Mouse (Mus musculus): ENCODE data around the gene Rpl27a. TPM values are rescaled to one million over a fixed set of nuclear protein-coding genes. Genes with fewer than 3 reads are reported as not detected.

Gene Rpl27a
- total and polyA plus RNA-seq, 3 experiments: 402 to 9,138 (median 833) TPM

- DNase-seq (ENCODE audit: low spot score): no peak
- Histone ChIP-seq H3K27me3 (ENCODE audit: insufficient read depth, low read length) (peaks cover 48% of the 10 kb centered on the region), H3K9me3 (replicated peaks) (no peaks in the 10 kb centered on the region), H3K36me3 (replicated peaks) (no peaks in the 10 kb centered on the region), H3K4me1 (ENCODE audit: insufficient read depth, low read depth, low read length) (no peaks in the 10 kb centered on the region), H3K4me3 (ENCODE audit: low read depth, low read length) (no peak overlapping the region)
- TF ChIP-seq GATA1 (IDR thresholded peaks at IDR 0.05; ENCODE audit: borderline replicate concordance, low read length) (no peak), GATA2 (IDR thresholded peaks at IDR 0.05; ENCODE audit: borderline replicate concordance, low read depth, low read length) (no peak)
- ATAC-seq (ENCODE audit: extremely low read depth, insufficient number of reproducible peaks, low FRiP score, poor library complexity, severe bottlenecking): no peak
Observed at GRCm38 (mm10) chr7:109492616-109493318, 26.2 kb upstream of the Rpl27a start.

GRCm38 (mm10) chr7:109493319-109494316 is 25.3 kb upstream of the Rpl27a start:
- Histone ChIP-seq H3K36me3 (replicated peaks) (no peaks in the 10 kb centered on the region), H3K4me3 (ENCODE audit: low read depth, low read length) (no peak overlapping the region), H3K4me1 (ENCODE audit: insufficient read depth, low read depth, low read length) (no peaks in the 10 kb centered on the region), H3K9me3 (replicated peaks) (no peaks in the 10 kb centered on the region), H3K27me3 (ENCODE audit: insufficient read depth, low read length) (peaks cover 50% of the 10 kb centered on the region)
- DNase-seq (ENCODE audit: low spot score) (no peak), ATAC-seq (ENCODE audit: extremely low read depth, insufficient number of reproducible peaks, low FRiP score, poor library complexity, severe bottlenecking) (no peak)
- TF ChIP-seq GATA2 (IDR thresholded peaks at IDR 0.05; ENCODE audit: borderline replicate concordance, low read depth, low read length) (no peak), TAL1 (conservative IDR thresholded peaks at IDR 0.05; ENCODE audit: low read depth, low read length) (no peak), GATA1 (IDR thresholded peaks at IDR 0.05; ENCODE audit: borderline replicate concordance, low read length) (no peak), CTCF (IDR thresholded peaks at IDR 0.05; ENCODE audit: low read depth, low read length) (no peak), POLR2AphosphoS5 (IDR thresholded peaks at IDR 0.05; ENCODE audit: insufficient replicate concordance, low read depth, low read length) (no peak)

GRCm38 (mm10) chr7:109497507-109497906 is 21.4 kb upstream of the Rpl27a start:
- no peak for TF ChIP-seq CTCF (IDR thresholded peaks at IDR 0.05; ENCODE audit: low read depth, low read length)
- TF ChIP-seq GATA1 (IDR thresholded peaks at IDR 0.05; ENCODE audit: borderline replicate concordance, low read length): no peak
- TF ChIP-seq GATA2 (IDR thresholded peaks at IDR 0.05; ENCODE audit: borderline replicate concordance, low read depth, low read length): no peak
- no peak for TF ChIP-seq POLR2AphosphoS5 (IDR thresholded peaks at IDR 0.05; ENCODE audit: insufficient replicate concordance, low read depth, low read length)
- TF ChIP-seq TAL1 (conservative IDR thresholded peaks at IDR 0.05; ENCODE audit: low read depth, low read length): no peak
- no peaks in the 10 kb centered on the region for H3K36me3 ChIP-seq (replicated peaks)
- ATAC-seq (ENCODE audit: extremely low read depth, insufficient number of reproducible peaks, low FRiP score, poor library complexity, severe bottlenecking): no peak

GRCm38 (mm10) chr7:109507119-109507518 is 11.8 kb upstream of the Rpl27a start:
- no peak for DNase-seq (ENCODE audit: low spot score)
- TF ChIP-seq GATA2 (IDR thresholded peaks at IDR 0.05; ENCODE audit: borderline replicate concordance, low read depth, low read length) (no peak), GATA1 (IDR thresholded peaks at IDR 0.05; ENCODE audit: borderline replicate concordance, low read length) (no peak), POLR2AphosphoS5 (IDR thresholded peaks at IDR 0.05; ENCODE audit: insufficient replicate concordance, low read depth, low read length) (no peak), CTCF (IDR thresholded peaks at IDR 0.05; ENCODE audit: low read depth, low read length) (no peak), TAL1 (conservative IDR thresholded peaks at IDR 0.05; ENCODE audit: low read depth, low read length) (no peak)
- H3K4me1 ChIP-seq (ENCODE audit: insufficient read depth, low read depth, low read length): peaks cover 41% of the 10 kb centered on the region
- no peaks in the 10 kb centered on the region for H3K9me3 ChIP-seq (replicated peaks)
- H3K4me3 ChIP-seq (ENCODE audit: low read depth, low read length): no peak overlapping the region
- no peak for ATAC-seq (ENCODE audit: extremely low read depth, insufficient number of reproducible peaks, low FRiP score, poor library complexity, severe bottlenecking)
- no peaks in the 10 kb centered on the region for H3K36me3 ChIP-seq (replicated peaks)
- H3K27me3 ChIP-seq (ENCODE audit: insufficient read depth, low read length): no peaks in the 10 kb centered on the region; the same call in 1 of the 2 replicates

More at GRCm38 (mm10) chr7:109497507-109497906, 21.4 kb upstream of the Rpl27a start:
- H3K4me1 ChIP-seq (ENCODE audit: insufficient read depth, low read depth, low read length): no peaks in the 10 kb centered on the region
- no peak for DNase-seq (ENCODE audit: low spot score)
- H3K9me3 ChIP-seq (replicated peaks): no peaks in the 10 kb centered on the region
- no peak overlapping the region for H3K4me3 ChIP-seq (ENCODE audit: low read depth, low read length)
- H3K27me3 ChIP-seq (ENCODE audit: insufficient read depth, low read length): peaks cover 35% of the 10 kb centered on the region

- no peak for TF ChIP-seq GATA1 (IDR thresholded peaks at IDR 0.05; ENCODE audit: borderline replicate concordance, low read length)
- TF ChIP-seq CTCF (IDR thresholded peaks at IDR 0.05; ENCODE audit: low read depth, low read length): no peak
- TF ChIP-seq TAL1 (conservative IDR thresholded peaks at IDR 0.05; ENCODE audit: low read depth, low read length): no peak
- no peak for TF ChIP-seq POLR2AphosphoS5 (IDR thresholded peaks at IDR 0.05; ENCODE audit: insufficient replicate concordance, low read depth, low read length)
- no peak for TF ChIP-seq GATA2 (IDR thresholded peaks at IDR 0.05; ENCODE audit: borderline replicate concordance, low read depth, low read length)
- DNase-seq (ENCODE audit: low spot score) (no peak), ATAC-seq (ENCODE audit: extremely low read depth, insufficient number of reproducible peaks, low FRiP score, poor library complexity, severe bottlenecking) (no peak)
- peaks cover 45% of the 10 kb centered on the region for H3K4me1 ChIP-seq (ENCODE audit: insufficient read depth, low read depth, low read length)
- H3K36me3 ChIP-seq (replicated peaks): no peaks in the 10 kb centered on the region
- H3K9me3 ChIP-seq (replicated peaks): no peaks in the 10 kb centered on the region
- no peak overlapping the region for H3K4me3 ChIP-seq (ENCODE audit: low read depth, low read length)
- no peaks in the 10 kb centered on the region; the same call in 1 of the 2 replicates for H3K27me3 ChIP-seq (ENCODE audit: insufficient read depth, low read length)
Observed at GRCm38 (mm10) chr7:109507572-109507971, 11.4 kb upstream of the Rpl27a start.

GRCm38 (mm10) chr7:109508034-109508433 is 10.9 kb upstream of the Rpl27a start, which contains the start of gene Trim66:
Trim66 (minus strand) TSS chr7:109508134.
- peaks cover 50% of the 10 kb centered on the region for H3K4me1 ChIP-seq (ENCODE audit: insufficient read depth, low read depth, low read length)
- H3K4me3 ChIP-seq (ENCODE audit: low read depth, low read length): no peak within 1 kb of the TSS
- no peak for DNase-seq (ENCODE audit: low spot score)
- H3K36me3 ChIP-seq (replicated peaks): no peaks in the 10 kb centered on the region
- no peak for ATAC-seq (ENCODE audit: extremely low read depth, insufficient number of reproducible peaks, low FRiP score, poor library complexity, severe bottlenecking)
- no peaks in the 10 kb centered on the region; the same call in 1 of the 2 replicates for H3K27me3 ChIP-seq (ENCODE audit: insufficient read depth, low read length)
- TF ChIP-seq POLR2AphosphoS5 (IDR thresholded peaks at IDR 0.05; ENCODE audit: insufficient replicate concordance, low read depth, low read length) (no peak), GATA2 (IDR thresholded peaks at IDR 0.05; ENCODE audit: borderline replicate concordance, low read depth, low read length) (no peak), CTCF (IDR thresholded peaks at IDR 0.05; ENCODE audit: low read depth, low read length) (no peak), TAL1 (conservative IDR thresholded peaks at IDR 0.05; ENCODE audit: low read depth, low read length) (no peak), GATA1 (IDR thresholded peaks at IDR 0.05; ENCODE audit: borderline replicate concordance, low read length) (no peak)
- H3K9me3 ChIP-seq (replicated peaks): no peaks in the 10 kb centered on the region
